Mouse (Mus musculus): ENCODE data around the gene Mcrip2.

DNA sequence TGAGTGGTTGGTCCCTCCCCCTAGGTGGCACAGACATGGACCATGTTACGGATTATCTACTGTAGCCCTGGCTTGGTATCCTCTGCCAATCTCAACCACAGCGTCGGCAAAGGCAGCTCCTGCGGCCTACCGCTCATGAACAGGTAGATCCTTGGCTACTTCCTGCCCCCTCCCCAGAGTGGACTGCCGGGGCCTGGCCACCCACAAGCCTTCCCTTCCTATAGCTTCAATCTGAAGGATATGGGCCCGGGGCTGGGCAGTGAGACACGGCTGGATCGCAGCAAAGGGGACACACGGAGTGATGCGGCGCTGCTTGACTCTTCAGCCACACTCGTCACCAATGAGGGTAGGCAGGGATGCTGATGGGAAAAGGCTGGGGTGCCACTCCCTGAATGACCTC lies 41.6 kb downstream of the Mcrip2 start:
- TF ChIP-seq POLR2A (IDR thresholded peaks at IDR 0.05; ENCODE audit: low read depth, low read length), result no peak
- TF ChIP-seq CTCF (conservative IDR thresholded peaks at IDR 0.05; ENCODE audit: insufficient read depth, insufficient read length, low read depth, low read length), result no peak

All from kidney, adult 2 months (tissue).